Mouse (Mus musculus) c-Kit-positive CD71-negative TER-119-negative erythroid progenitor cells, embryonic 14.5 days (primary cell): ENCODE data around the gene Hpca.

Experiments
- DNase-seq: peaks from one replicate; pipeline ENCODE4 v3.0.0-alpha.2; 2013; ENCODE audit warnings: low read depth

The Hpca gene

GRCm38 (mm10) chr4:129121569-129122086 is at the start of gene Hpca:
TSS of gene Hpca (minus strand) at chr4:129122036.
- DNase-seq, result no peak

- DNase-seq, result no peak
Measured at GRCm38 (mm10) chr4:129161581-129162255, 39.9 kb upstream of the Hpca start.

DNA sequence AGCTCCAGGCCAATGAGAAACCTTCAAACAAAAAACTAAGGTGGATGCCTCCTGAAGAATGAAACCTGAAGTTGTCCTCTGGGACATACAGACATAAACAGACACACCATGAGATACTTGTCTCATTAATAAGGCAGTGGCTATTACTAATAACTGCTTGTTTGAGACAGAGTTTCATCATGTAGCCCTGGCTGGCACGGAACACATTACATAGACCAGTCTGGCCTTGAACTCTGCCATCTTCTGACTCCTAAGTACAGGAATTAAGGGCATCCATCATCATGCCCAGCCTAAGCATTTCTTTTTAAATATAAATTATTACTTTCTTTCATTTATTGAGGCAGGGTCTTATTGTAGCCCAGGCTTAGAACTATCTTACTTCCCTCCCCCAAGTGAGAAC is 39.2 kb upstream of the Hpca start:
- DNase-seq, result no peak

- no peak for DNase-seq
Measured at GRCm38 (mm10) chr4:129158549-129158948, 36.7 kb upstream of the Hpca start.

DNA sequence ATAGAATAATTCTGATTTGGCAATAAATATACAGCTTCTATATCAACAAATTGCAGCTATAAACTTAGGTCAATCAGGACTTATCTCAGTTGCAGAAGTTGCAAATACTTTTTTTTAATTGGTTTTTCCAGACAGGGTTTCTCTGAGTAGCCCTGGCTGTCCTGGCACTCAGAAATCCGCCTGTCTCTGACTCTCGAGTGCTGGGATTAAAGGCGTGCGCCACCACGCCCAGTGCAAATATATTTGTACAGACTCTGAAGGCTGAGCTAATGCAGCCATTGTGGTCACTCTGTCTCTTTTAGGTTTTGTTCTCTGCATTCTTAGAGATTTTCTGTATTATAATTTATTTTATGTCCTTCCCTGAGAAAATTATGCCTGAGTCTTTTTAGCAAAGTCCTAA is 35.7 kb upstream of the Hpca start:
- DNase-seq, result no peak

GRCm38 (mm10) chr4:129151276-129151811 is 29.5 kb upstream of the Hpca start:
- no peak for DNase-seq

GRCm38 (mm10) chr4:129149321-129149720 is 27.5 kb upstream of the Hpca start:
- DNase-seq, result no peak

GRCm38 (mm10) chr4:129147552-129148103 is 25.8 kb upstream of the Hpca start:
- DNase-seq, result no peak

- no peak for DNase-seq
Measured at GRCm38 (mm10) chr4:129146392-129146791, 24.6 kb upstream of the Hpca start.

DNA sequence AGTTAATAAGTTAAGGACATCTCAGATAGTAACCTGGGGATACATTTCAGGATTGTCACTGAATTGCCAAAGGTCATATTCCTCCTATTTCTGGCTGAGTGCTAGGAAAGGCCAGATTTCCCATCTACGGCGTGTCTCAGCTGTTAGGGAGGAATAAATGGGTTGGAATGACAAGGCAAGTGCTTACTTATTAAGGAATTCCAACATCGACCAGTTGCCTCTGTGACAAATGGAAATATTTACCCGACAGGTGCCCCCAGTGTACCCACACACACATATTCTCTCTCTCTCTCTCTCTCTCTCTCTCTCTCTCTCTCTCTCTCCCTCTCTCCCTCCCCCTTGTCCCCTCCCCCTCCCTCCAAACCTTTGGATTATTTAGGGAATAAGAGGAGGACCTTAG is 24.1 kb upstream of the Hpca start:
- no peak for DNase-seq

DNA sequence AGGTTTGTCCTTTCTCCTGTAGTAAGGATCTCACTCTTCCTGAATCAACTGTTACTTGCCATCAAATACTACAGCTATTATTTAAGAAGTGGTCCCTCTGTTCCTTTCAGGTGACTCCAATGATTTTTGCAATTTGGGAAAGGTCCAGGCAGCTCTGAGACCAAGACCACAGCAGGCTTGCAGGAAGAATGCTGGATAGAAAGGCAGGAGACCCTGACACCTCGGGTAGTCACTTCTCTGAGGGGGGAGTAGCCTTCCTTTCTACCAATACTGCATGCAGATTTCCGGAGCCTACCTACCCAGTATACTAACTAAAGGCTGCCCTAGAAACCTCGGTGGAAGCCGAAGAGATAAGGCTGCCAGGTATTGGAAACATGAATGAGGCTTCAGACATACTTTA is 23.6 kb upstream of the Hpca start:
- DNase-seq, result no peak

GRCm38 (mm10) chr4:129144401-129145367 is 22.8 kb upstream of the Hpca start:
- DNase-seq, result no peak

- DNase-seq, result no peak
Measured at GRCm38 (mm10) chr4:129143509-129143908, 21.7 kb upstream of the Hpca start.

DNA sequence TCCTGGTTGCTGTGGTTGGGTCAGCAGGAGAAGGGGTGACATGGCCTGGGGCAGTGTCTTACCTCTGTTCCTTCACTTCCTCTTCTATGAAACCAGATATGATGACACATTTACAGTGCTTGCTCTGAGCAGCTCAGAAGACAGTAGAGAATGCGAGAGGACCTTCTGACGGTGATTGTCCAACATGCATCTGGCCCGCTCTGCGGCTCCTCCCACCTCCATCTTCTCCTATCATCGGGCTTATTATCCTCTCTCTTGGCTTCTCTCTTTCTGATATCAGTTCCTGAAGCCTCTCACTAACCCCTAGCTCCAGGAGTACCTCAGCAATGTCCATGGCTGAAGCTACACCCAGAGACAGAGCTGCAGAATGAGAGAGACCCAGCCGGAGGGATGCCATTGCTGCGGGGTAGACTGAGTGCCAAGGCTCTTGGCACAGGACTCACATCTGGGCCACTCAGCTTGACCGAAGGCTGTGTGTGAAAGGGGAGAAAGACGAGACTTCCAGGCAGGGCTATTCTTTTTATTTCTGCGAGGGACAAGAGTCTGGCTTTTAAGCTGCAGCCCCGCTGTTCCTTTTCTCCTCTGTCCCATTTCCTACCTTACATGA is 20.7 kb upstream of the Hpca start:
- DNase-seq, result no peak

DNA sequence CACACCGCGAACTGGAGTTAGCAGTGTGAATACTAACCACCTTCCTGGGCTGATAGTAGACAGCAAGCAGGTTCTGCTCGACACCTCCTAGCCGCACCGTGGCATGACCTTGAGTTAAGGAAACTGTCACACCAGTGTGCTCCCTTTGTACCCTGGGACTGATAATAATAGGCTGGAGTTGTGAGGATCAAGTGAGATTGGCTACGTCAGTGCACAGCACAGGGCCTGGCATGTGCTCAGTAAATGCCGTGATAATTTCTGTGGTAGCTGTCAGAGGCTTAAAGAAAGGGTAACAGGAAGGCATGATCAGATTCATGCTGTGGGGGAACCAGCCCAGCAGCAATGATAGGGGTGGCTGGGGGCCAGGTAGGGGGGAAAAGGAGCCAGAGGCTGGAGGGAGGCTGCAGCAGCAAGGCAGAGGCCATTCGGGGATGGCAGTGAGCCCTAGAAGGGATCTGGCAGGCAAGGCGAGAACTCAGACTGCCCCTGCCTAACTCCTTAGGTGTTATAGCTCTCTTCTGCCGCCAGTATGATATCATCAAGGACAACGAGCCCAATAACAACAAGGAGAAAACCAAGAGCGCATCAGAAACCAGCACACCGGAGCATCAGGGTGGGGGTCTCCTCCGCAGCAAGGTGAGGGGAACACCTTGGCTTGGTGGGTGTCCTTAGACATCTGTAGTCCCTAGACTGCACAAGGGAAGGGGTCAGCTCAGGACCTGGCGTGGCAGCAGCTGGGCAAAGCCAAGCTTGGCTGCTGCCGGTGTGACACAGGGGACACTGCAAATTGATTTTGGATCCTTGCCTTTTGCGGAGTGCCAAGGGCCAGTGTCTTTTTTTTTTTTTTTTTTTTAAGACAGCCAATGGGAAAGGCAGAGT is 20.0 kb upstream of the Hpca start:
- DNase-seq, result no peak

DNA sequence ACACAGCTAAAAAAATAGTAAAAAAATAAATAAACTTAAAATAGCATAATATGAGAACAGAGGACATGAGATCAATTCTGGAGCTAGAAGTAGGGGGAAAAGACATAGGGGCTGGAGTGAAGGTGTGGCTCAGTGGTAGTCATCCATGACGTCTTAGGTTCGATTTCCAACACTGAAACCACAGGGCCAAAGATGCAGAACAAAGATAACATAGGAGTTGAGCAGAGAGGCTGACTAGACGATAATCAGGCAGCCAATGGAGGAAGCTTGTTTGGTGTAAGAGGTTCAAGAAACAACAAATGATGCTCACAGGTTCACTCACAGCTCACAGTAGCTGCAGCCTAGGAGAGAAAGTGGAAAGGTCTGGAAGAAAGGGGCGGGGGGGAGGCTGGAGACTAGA is 19.0 kb upstream of the Hpca start:
- DNase-seq, result no peak

GRCm38 (mm10) chr4:129139642-129140041 is 17.8 kb upstream of the Hpca start:
- DNase-seq, result no peak

- DNase-seq, result no peak
Measured at GRCm38 (mm10) chr4:129137392-129138321, 15.8 kb upstream of the Hpca start.

- DNase-seq, result no peak
Measured at GRCm38 (mm10) chr4:129136579-129137391, 14.9 kb upstream of the Hpca start, which contains the start of gene Fndc5. TSS of gene Fndc5 (plus strand) at chr4:129136999.
